Mouse (Mus musculus) neural tube, embryonic 15.5 days (tissue): ENCODE data around the gene Gucy1b2. TPM values are rescaled to one million over a fixed set of nuclear protein-coding genes. Genes with fewer than 3 reads are reported as not detected.

Experiments used
- ATAC-seq: fragments of 200-750 bp; cut with Nextera tagmentation; 2 replicates; pipeline ENCODE4 v1.8.0; 2017; ENCODE audit warnings: mild to moderate bottlenecking, moderate TSS enrichment, moderate library complexity; ENCODE audit not compliant: low FRiP score
- H3K27ac ChIP-seq: fragments of 300-500 bp; sonication (generic); replicated peaks from 2 replicates; pipeline ENCODE4 v1.5.1; 2015; ENCODE audit warnings: mild to moderate bottlenecking, inconsistent platforms
- H3K27me3 ChIP-seq: fragments of 300-500 bp; sonication (generic); replicated peaks from 2 replicates; pipeline ENCODE4 v1.6.1; 2015; ENCODE audit warnings: inconsistent platforms
- H3K36me3 ChIP-seq: fragments of 300-500 bp; sonication (generic); 2 replicates; pipeline ENCODE4 v1.6.1; 2015; ENCODE audit warnings: inconsistent platforms
- H3K4me1 ChIP-seq: fragments of 300-500 bp; sonication (generic); 2 replicates; pipeline ENCODE4 v1.6.1; 2015; ENCODE audit warnings: inconsistent platforms
- H3K4me2 ChIP-seq: fragments of 300-500 bp; sonication (generic); 2 replicates; pipeline ENCODE4 v1.6.1; 2015; ENCODE audit warnings: inconsistent platforms, mild to moderate bottlenecking, moderate library complexity
- H3K4me3 ChIP-seq: fragments of 300-500 bp; sonication (generic); replicated peaks from 2 replicates; pipeline ENCODE4 v1.5.1; 2015; ENCODE audit warnings: mild to moderate bottlenecking, inconsistent platforms
- H3K9ac ChIP-seq: fragments of 300-500 bp; sonication (generic); replicated peaks from 2 replicates; pipeline ENCODE4 v1.6.1; 2015; ENCODE audit warnings: mild to moderate bottlenecking, inconsistent platforms
- H3K9me3 ChIP-seq: fragments of 300-500 bp; sonication (generic); replicated peaks from 2 replicates; pipeline ENCODE4 v1.6.1; 2016; ENCODE audit warnings: inconsistent platforms
- WGBS: fragments of 180-500 bp; shearing (Covaris S2); methylation state at CpG from one replicate; pipeline ENCODE4 v1.1.7; 2015; ENCODE audit warnings: mixed read lengths; 5-methylcytosine and 5-hydroxymethylcytosine counted together
- polyA plus RNA-seq: library from polyadenylated mRNA; unstranded; fragments of >200 nt; fragmentation: Nextera tagmentation; extraction: Ambion mirVana; gene quantifications from 2 replicates; pipeline ENCODE4 v1.2.1, GENCODE M21; 2015

Gucy1b2 gene
- polyA plus RNA-seq, 1 experiment from 2014 or later, result 0.38 TPM

GRCm38 (mm10) chr14:62389064-62389728 is 66.9 kb downstream of the Gucy1b2 start:
- Histone ChIP-seq H3K27ac (peak overlapping the region; percentile 23; the same call in 1 of the 2 replicates), H3K4me2 (peak overlapping the region; percentile 23; the same call in 1 of the 2 replicates), H3K4me1 (peaks cover 12% of the 10 kb centered on the region; the same call in 1 of the 2 replicates), H3K36me3 (no peaks in the 10 kb centered on the region), H3K4me3 (no peak overlapping the region), H3K9me3 (no peaks in the 10 kb centered on the region), H3K27me3 (no peaks in the 10 kb centered on the region), H3K9ac (no peak overlapping the region; the same call in 1 of the 2 replicates)
- peak; percentile 55; the same call in 1 of the 2 replicates for ATAC-seq
- 38% methylated on average over 6 of the region's 6 CpGs for WGBS

- Histone ChIP-seq H3K27me3 (no peaks in the 10 kb centered on the region), H3K9ac (no peak overlapping the region), H3K36me3 (no peaks in the 10 kb centered on the region), H3K27ac (no peak overlapping the region), H3K4me1 (peaks cover under 1% of the 10 kb centered on the region; the same call in 1 of the 2 replicates), H3K9me3 (no peaks in the 10 kb centered on the region), H3K4me2 (no peak overlapping the region), H3K4me3 (no peak overlapping the region)
- 93% methylated on average over 3 of the region's 3 CpGs for WGBS
- no peak for ATAC-seq
These were observed 72.2 kb downstream of the Gucy1b2 start for GRCm38 (mm10) chr14:62383786-62384299.

- H3K4me3 ChIP-seq, result no peak overlapping the region
- no peak overlapping the region for H3K27ac ChIP-seq
- no peak overlapping the region for H3K9ac ChIP-seq
- H3K4me2 ChIP-seq, result no peak overlapping the region
- H3K27me3 ChIP-seq, result no peaks in the 10 kb centered on the region
- 83% methylated on average over 3 of the region's 3 CpGs for WGBS
- H3K9me3 ChIP-seq, result no peaks in the 10 kb centered on the region
- no peaks in the 10 kb centered on the region for H3K4me1 ChIP-seq
- ATAC-seq, result no peak
- H3K36me3 ChIP-seq, result no peaks in the 10 kb centered on the region
These were observed 73.0 kb downstream of the Gucy1b2 start for GRCm38 (mm10) chr14:62383109-62383508.

DNA sequence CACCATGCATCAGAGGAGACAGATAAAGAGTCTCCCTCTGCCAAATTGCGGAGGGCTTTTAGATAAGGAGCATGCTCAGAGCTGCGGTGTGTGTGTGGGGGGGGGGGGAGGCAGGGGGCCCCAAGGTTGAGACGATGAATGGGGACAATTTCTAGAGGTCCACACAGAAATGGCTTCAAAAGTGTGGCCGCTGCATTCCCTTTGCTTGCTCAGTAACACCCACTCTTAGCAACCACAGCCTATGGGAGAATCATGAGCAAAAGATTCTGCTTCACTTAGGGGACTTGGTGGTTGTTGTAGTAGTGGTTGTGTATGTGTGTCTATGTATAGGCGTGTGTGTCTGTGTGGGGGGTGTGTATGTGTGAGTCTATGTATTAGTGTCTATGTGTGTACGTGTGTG is 75.5 kb downstream of the Gucy1b2 start:
- H3K27ac ChIP-seq, result no peak overlapping the region
- no peak for ATAC-seq
- no peak overlapping the region for H3K9ac ChIP-seq
- WGBS, result 83% methylated on average over 6 of the region's 6 CpGs
- H3K4me1 ChIP-seq, result no peaks in the 10 kb centered on the region
- no peak overlapping the region for H3K4me3 ChIP-seq
- no peak overlapping the region for H3K4me2 ChIP-seq
- H3K36me3 ChIP-seq, result no peaks in the 10 kb centered on the region
- no peaks in the 10 kb centered on the region for H3K9me3 ChIP-seq
- no peaks in the 10 kb centered on the region for H3K27me3 ChIP-seq

DNA sequence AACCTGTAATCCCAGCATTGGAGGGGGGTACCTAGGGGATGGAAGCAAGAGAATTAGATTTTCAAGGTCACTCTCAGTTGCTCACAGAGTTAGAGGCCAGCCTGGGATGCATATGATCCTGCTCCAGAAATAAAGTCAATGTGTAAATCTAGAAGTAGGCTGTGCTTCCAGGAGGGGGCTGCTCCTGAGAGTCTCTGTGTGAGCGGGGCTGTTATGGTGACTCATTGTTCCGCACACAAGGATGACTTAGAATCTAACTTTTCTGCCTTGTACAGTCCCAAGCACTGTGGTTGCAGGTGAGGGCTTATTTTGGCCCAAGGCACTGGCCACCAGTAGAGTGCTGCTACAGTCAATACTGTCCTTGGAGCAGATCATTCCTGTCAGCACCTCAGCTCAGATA is 76.7 kb downstream of the Gucy1b2 start:
- H3K36me3 ChIP-seq, result no peaks in the 10 kb centered on the region
- no peaks in the 10 kb centered on the region for H3K9me3 ChIP-seq
- peaks cover 4% of the 10 kb centered on the region; the same call in 1 of the 2 replicates for H3K4me1 ChIP-seq
- H3K27ac ChIP-seq, result no peak overlapping the region
- no peak overlapping the region for H3K4me3 ChIP-seq
- no peak for ATAC-seq
- no peak overlapping the region for H3K4me2 ChIP-seq
- no peaks in the 10 kb centered on the region for H3K27me3 ChIP-seq
- WGBS, result 92% methylated on average over 2 of the region's 2 CpGs
- no peak overlapping the region for H3K9ac ChIP-seq

- no peak overlapping the region for H3K27ac ChIP-seq
- no peak overlapping the region for H3K4me3 ChIP-seq
- H3K4me1 ChIP-seq, result peaks cover 8% of the 10 kb centered on the region; the same call in 1 of the 2 replicates
- H3K27me3 ChIP-seq, result no peaks in the 10 kb centered on the region
- H3K9ac ChIP-seq, result no peak overlapping the region
- H3K4me2 ChIP-seq, result no peak overlapping the region
- no peaks in the 10 kb centered on the region for H3K9me3 ChIP-seq
- 85% methylated on average over 2 of the region's 2 CpGs for WGBS
- H3K36me3 ChIP-seq, result no peaks in the 10 kb centered on the region
- no peak for ATAC-seq
These were observed 80.0 kb downstream of the Gucy1b2 start for GRCm38 (mm10) chr14:62376115-62376514.

- Histone ChIP-seq H3K36me3 (no peaks in the 10 kb centered on the region), H3K9ac (no peak overlapping the region), H3K27me3 (no peaks in the 10 kb centered on the region), H3K4me2 (no peak overlapping the region), H3K4me3 (no peak overlapping the region), H3K9me3 (no peaks in the 10 kb centered on the region), H3K27ac (no peak overlapping the region), H3K4me1 (peaks cover 8% of the 10 kb centered on the region; the same call in 1 of the 2 replicates)
- ATAC-seq, result no peak
These were observed 80.4 kb downstream of the Gucy1b2 start for GRCm38 (mm10) chr14:62375694-62376093.

GRCm38 (mm10) chr14:62374001-62374400 is 82.1 kb downstream of the Gucy1b2 start:
- H3K9me3 ChIP-seq, result no peaks in the 10 kb centered on the region
- H3K4me2 ChIP-seq, result no peak overlapping the region
- H3K4me3 ChIP-seq, result no peak overlapping the region
- no peak for ATAC-seq
- H3K9ac ChIP-seq, result no peak overlapping the region
- no peaks in the 10 kb centered on the region for H3K27me3 ChIP-seq
- no peak overlapping the region for H3K27ac ChIP-seq
- 78% methylated on average over 10 of the region's 10 CpGs for WGBS
- H3K36me3 ChIP-seq, result no peaks in the 10 kb centered on the region
- H3K4me1 ChIP-seq, result peaks cover 8% of the 10 kb centered on the region; the same call in 1 of the 2 replicates

DNA sequence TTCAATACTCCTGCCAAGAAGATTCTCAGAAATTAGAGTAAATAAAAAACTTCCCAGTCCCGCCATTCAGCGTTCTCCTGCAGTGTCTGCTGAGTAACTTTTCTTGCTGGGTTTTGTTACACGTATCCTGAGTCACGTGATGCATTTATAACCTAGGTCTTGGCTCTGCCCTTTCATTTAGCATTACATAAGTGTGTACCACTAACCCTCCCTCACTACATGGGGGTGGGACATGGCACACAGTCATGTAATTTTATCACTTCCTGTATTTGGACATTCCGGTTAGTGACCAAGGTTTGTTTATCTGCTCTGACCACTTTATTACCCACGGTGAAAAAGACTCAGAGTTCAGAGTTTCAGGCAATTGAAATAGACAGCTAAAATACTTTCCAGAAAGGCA is 85.3 kb downstream of the Gucy1b2 start:
- no peak overlapping the region for H3K4me3 ChIP-seq
- H3K4me2 ChIP-seq, result no peak overlapping the region
- H3K9ac ChIP-seq, result no peak overlapping the region
- no peaks in the 10 kb centered on the region for H3K27me3 ChIP-seq
- no peaks in the 10 kb centered on the region for H3K36me3 ChIP-seq
- ATAC-seq, result no peak
- WGBS, result 87% methylated on average over 6 of the region's 6 CpGs
- H3K27ac ChIP-seq, result no peak overlapping the region
- no peaks in the 10 kb centered on the region for H3K9me3 ChIP-seq
- H3K4me1 ChIP-seq, result peaks cover 8% of the 10 kb centered on the region; the same call in 1 of the 2 replicates

GRCm38 (mm10) chr14:62363774-62364173 is 92.3 kb downstream of the Gucy1b2 start:
- no peaks in the 10 kb centered on the region for H3K36me3 ChIP-seq
- WGBS, result 96% methylated on average over 2 of the region's 2 CpGs
- H3K4me3 ChIP-seq, result no peak overlapping the region

DNA sequence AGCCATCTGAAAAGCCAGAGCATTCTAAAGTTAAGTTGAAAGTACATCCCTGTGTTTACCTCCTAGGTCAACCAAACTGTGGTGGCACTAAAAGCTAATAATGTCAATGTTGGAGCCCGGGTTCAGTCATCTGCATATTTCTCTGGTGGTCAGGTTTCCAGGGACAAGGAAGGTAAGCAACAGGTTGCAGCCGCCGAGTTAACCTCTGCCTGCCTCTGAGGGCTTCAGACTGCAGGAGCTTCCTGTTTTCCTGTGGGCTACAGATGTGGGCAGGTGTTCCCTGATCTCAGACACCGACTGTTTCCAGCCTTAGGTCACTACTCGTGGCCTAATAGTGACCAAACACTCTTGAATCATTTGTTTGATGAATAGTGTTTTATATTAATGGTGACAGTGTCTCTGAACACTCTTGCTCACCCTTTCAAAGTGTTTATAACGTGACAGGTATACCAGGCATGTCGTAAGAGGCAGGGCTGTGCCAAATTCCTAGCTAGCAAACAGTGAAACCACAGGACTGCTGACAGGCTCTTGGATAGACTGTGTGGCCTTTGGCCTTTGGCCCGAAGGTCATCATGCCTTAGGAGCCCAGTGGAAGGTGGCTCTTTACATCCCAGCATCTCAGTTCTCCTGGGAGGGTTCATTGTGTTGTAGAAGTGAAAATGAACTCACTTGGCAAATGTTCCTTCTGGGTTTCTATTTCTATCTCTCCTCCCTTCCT is 94.7 kb downstream of the Gucy1b2 start:
- no peak overlapping the region for H3K4me3 ChIP-seq
- no peak for ATAC-seq
- WGBS, result 92% methylated on average over 8 of the region's 8 CpGs

More at GRCm38 (mm10) chr14:62363774-62364173, 92.3 kb downstream of the Gucy1b2 start:
- 0 out of 2 replicates have a peak, but pooled peaks cover 2% of the 10 kb centered on the region for H3K4me1 ChIP-seq
- H3K27ac ChIP-seq, result no peak overlapping the region
- no peak for ATAC-seq
- H3K4me2 ChIP-seq, result no peak overlapping the region
- no peaks in the 10 kb centered on the region for H3K9me3 ChIP-seq
- no peaks in the 10 kb centered on the region for H3K27me3 ChIP-seq
- H3K9ac ChIP-seq, result no peak overlapping the region

GRCm38 (mm10) chr14:62355201-62355600 is 100.9 kb downstream of the Gucy1b2 start:
- no peaks in the 10 kb centered on the region for H3K27me3 ChIP-seq
- 0 out of 2 replicates have a peak, but pooled peaks cover 5% of the 10 kb centered on the region for H3K4me1 ChIP-seq
- H3K4me3 ChIP-seq, result no peak overlapping the region
- no peaks in the 10 kb centered on the region for H3K36me3 ChIP-seq
- no peak overlapping the region for H3K9ac ChIP-seq
- ATAC-seq, result no peak
- WGBS, result 87% methylated on average over 7 of the region's 7 CpGs
- no peak overlapping the region for H3K27ac ChIP-seq
- no peaks in the 10 kb centered on the region for H3K9me3 ChIP-seq
- H3K4me2 ChIP-seq, result no peak overlapping the region

More for the DNA sequence above, 94.7 kb downstream of the Gucy1b2 start:
- no peak overlapping the region for H3K27ac ChIP-seq
- no peak overlapping the region for H3K9ac ChIP-seq
- H3K4me1 ChIP-seq, result 0 out of 2 replicates have a peak, but pooled peaks cover 2% of the 10 kb centered on the region
- no peaks in the 10 kb centered on the region for H3K36me3 ChIP-seq
- H3K9me3 ChIP-seq, result no peaks in the 10 kb centered on the region
- no peak overlapping the region for H3K4me2 ChIP-seq
- H3K27me3 ChIP-seq, result no peaks in the 10 kb centered on the region
